Mouse (Mus musculus): Measurements from ENCODE around the gene Snrpd3.

GRCm38 (mm10) chr10:75552701-75553450 is 35.5 kb downstream of the Snrpd3 start:
- TF ChIP-seq CTCF (IDR thresholded peaks at IDR 0.05; ENCODE audit: low read depth) (no peak), EP300 (IDR thresholded peaks at IDR 0.05; ENCODE audit: low read depth) (no peak)
